Mouse (Mus musculus) liver, embryonic 12.5 days (tissue): ENCODE measurements around the gene Olfr312. TPM values are rescaled to one million over a fixed set of nuclear protein-coding genes. Genes with fewer than 3 reads are reported as not detected.
"Not testable (repeated sequence)": the region's sequence is repeated elsewhere in the genome, so short reads cannot be mapped to it uniquely, and the experiment has no call there.

Source experiments
- ATAC-seq: fragments of 200-750 bp; cut with Nextera tagmentation; 2 replicates; pipeline ENCODE4 v1.8.0; 2017; ENCODE audit warnings: moderate number of reproducible peaks, mild to moderate bottlenecking, moderate library complexity
- H3K27ac ChIP-seq: fragments of 300-500 bp; sonication (generic); 2 replicates; pipeline ENCODE4 v1.5.1; 2016; ENCODE audit warnings: mild to moderate bottlenecking
- H3K27me3 ChIP-seq: fragments of 300-500 bp; sonication (generic); replicated peaks from 2 replicates; pipeline ENCODE4 v1.6.1; 2016; ENCODE audit warnings: mild to moderate bottlenecking, moderate library complexity
- H3K36me3 ChIP-seq: fragments of 300-500 bp; sonication (generic); 2 replicates; pipeline ENCODE4 v1.6.1; 2016; ENCODE audit warnings: mild to moderate bottlenecking, moderate library complexity
- H3K4me1 ChIP-seq: fragments of 300-500 bp; sonication (generic); 2 replicates; pipeline ENCODE4 v1.6.1; 2016
- H3K4me2 ChIP-seq: fragments of 300-500 bp; sonication (generic); 2 replicates; pipeline ENCODE4 v1.6.1; 2016; ENCODE audit warnings: mild to moderate bottlenecking, moderate library complexity
- H3K4me3 ChIP-seq: fragments of 300-500 bp; sonication (generic); 2 replicates; pipeline ENCODE4 v1.5.1; 2016; ENCODE audit warnings: mild to moderate bottlenecking, moderate library complexity
- H3K9ac ChIP-seq: fragments of 300-500 bp; sonication (generic); 2 replicates; pipeline ENCODE4 v1.6.1; 2016; ENCODE audit warnings: mild to moderate bottlenecking, moderate library complexity
- H3K9me3 ChIP-seq: fragments of 300-500 bp; sonication (generic); replicated peaks from 2 replicates; pipeline ENCODE4 v1.6.1; 2016; ENCODE audit warnings: mild to moderate bottlenecking, moderate library complexity
- WGBS: fragments of 180-500 bp; shearing (Covaris S2); methylation state at CpG from one replicate; pipeline ENCODE4 v1.1.7; 2016; ENCODE audit not compliant: insufficient replicate concordance; 5-methylcytosine and 5-hydroxymethylcytosine counted together
- polyA plus RNA-seq: library from polyadenylated mRNA; unstranded; fragments of >200 nt; fragmentation: Nextera tagmentation; extraction: Ambion mirVana; gene quantifications from 2 replicates; pipeline ENCODE4 v1.2.1, GENCODE M21; 2016

Olfr312 gene
- polyA plus RNA-seq, 1 experiment from 2014 or later = not detected

DNA sequence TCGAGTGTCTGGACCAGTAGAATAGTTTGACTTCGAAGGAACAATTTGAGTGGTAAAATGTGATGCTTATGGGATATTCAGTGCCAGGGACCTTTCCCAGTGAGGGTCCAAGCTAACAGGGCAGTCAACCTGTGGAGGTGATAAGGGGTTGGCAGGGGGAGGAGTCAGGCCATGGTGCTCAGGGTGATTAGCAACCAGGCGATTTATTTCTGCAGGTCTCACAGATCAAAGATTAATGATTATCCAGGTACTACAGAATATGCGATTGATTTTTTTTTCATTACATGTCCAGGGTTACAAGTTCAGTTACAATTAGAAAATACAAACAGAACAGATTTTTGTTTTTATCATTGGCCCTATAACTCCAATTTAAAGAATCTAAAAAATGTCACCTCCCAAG is 25.2 kb upstream of the Olfr312 start:
- Histone ChIP-seq H3K4me2 (no peak overlapping the region), H3K9me3 (no peaks in the 10 kb centered on the region), H3K9ac (no peak overlapping the region), H3K4me3 (no peak overlapping the region), H3K4me1 (0 out of 2 replicates have a peak, but pooled peaks cover 4% of the 10 kb centered on the region), H3K27ac (no peak overlapping the region), H3K27me3 (no peaks in the 10 kb centered on the region), H3K36me3 (no peaks in the 10 kb centered on the region)
- 49% methylated on average over 4 of the region's 4 CpGs for WGBS
- no peak for ATAC-seq

DNA sequence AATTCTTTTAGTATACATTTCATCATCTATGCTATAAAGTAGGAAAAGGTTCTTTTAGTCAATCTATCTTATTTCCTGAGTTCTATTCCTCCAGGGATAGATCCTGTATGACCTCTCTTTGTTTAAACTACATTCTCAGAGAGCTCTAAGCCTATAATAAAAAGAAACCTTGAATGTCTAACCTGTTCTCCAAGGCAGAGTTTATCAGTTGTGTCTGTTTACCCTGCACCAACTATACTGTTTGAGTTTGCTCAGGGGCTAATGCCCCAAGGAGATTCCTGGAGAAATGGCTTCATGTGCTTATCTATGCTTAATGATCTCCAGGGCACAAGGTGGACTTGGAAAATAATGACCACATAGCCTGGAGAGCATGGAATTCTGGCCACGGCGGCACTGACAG is 24.6 kb upstream of the Olfr312 start:
- Histone ChIP-seq H3K9ac (no peak overlapping the region), H3K36me3 (no peaks in the 10 kb centered on the region), H3K4me3 (no peak overlapping the region), H3K4me1 (0 out of 2 replicates have a peak, but pooled peaks cover 4% of the 10 kb centered on the region), H3K9me3 (no peaks in the 10 kb centered on the region), H3K4me2 (no peak overlapping the region), H3K27me3 (no peaks in the 10 kb centered on the region), H3K27ac (no peak overlapping the region)
- WGBS = 70% methylated on average over 2 of the region's 2 CpGs
- ATAC-seq = no peak

DNA sequence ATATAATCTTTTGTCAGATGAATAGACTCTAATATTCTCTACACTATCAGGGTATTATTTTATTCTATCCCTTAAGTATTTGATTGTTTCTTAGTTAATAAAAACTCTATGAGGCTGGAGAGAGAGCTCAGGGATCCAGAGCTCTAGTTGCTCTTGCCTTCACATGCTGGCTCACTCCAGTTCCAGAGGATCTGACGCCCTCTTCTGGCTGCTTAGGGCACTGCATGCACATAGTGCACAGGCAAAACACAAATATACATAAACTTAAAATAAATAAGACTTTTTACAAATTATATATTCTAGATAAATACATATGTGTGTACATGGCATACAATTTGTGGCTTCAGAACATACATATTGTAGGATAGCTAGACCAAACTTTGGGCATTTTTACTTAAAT is 17.0 kb upstream of the Olfr312 start:
- WGBS = 0% methylated on average over 1 of the region's 1 CpGs
- Histone ChIP-seq H3K36me3 (no peaks in the 10 kb centered on the region), H3K27me3 (no peaks in the 10 kb centered on the region), H3K27ac (no peak overlapping the region), H3K4me1 (no peaks in the 10 kb centered on the region), H3K9me3 (no peaks in the 10 kb centered on the region), H3K4me2 (no peak overlapping the region), H3K4me3 (no peak overlapping the region), H3K9ac (no peak overlapping the region)
- ATAC-seq = no peak

DNA sequence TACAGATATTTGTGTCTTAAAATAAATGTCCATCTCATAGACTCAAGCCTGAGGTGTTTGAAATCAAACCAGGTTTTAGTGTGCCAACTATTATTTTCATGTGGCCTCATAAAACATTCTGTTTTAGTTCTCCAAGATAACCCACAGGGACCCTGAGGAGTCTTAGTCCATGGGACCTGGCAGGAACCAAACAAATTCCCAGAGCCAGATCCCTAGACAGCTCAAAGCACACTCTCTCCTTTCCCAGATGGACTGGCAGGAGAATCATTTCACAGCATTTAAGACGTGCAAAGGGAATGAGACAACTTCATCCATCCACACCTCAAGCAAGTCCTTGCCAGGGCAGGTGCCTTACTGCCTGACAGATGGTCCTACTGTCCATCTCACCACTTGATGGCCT is 14.3 kb upstream of the Olfr312 start, which contains the start of gene Olfr313:
Olfr313 (plus strand) TSS at position 301 of the 400 bp plus-strand sequence.
- H3K4me3 ChIP-seq, H3K9ac ChIP-seq, H3K4me1 ChIP-seq, H3K9me3 ChIP-seq, H3K27me3 ChIP-seq, H3K27ac ChIP-seq, H3K4me2 ChIP-seq, ATAC-seq, H3K36me3 ChIP-seq: not testable (repeated sequence)
- WGBS = 50% methylated on average over 1 of the region's 1 CpGs

GRCm38 (mm10) chr11:58815676-58816075 is 13.4 kb upstream of the Olfr312 start:
- no peak overlapping the region for H3K4me3 ChIP-seq
- H3K27ac ChIP-seq = no peak overlapping the region
- no peaks in the 10 kb centered on the region for H3K4me1 ChIP-seq
- H3K27me3 ChIP-seq = no peaks in the 10 kb centered on the region
- H3K9me3 ChIP-seq = no peaks in the 10 kb centered on the region
- no peak for ATAC-seq
- H3K36me3 ChIP-seq = no peaks in the 10 kb centered on the region
- H3K4me2 ChIP-seq = no peak overlapping the region
- WGBS = 65% methylated on average over 1 of the region's 1 CpGs
- no peak overlapping the region for H3K9ac ChIP-seq

DNA sequence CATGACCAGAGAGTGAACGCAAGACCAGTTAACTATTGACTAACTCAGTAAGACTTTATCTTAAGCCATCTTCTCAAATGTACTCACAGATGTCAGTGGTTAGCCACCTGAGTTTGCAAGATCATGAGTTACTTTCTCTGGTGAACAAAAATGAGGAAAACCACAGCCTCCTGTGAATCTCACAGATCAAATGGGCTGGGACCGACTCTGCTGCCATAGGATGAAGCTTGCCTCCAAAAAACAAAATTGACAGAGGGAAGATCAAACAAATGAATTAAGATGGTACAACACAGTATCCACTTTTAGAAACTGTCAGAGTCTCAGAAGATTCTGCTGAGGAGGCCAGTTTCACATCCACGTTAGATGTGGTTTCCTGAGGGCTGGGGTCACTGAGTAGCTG is 727 bp downstream of the Olfr312 start:
- WGBS = 39% methylated on average over 3 of the region's 3 CpGs
- H3K27me3 ChIP-seq = no peaks in the 10 kb centered on the region
- no peak overlapping the region for H3K4me3 ChIP-seq
- H3K9me3 ChIP-seq = no peaks in the 10 kb centered on the region
- no peak overlapping the region for H3K4me2 ChIP-seq
- no peaks in the 10 kb centered on the region for H3K36me3 ChIP-seq
- H3K9ac ChIP-seq = no peak overlapping the region
- H3K4me1 ChIP-seq = no peaks in the 10 kb centered on the region
- H3K27ac ChIP-seq = no peak overlapping the region
- ATAC-seq = no peak

DNA sequence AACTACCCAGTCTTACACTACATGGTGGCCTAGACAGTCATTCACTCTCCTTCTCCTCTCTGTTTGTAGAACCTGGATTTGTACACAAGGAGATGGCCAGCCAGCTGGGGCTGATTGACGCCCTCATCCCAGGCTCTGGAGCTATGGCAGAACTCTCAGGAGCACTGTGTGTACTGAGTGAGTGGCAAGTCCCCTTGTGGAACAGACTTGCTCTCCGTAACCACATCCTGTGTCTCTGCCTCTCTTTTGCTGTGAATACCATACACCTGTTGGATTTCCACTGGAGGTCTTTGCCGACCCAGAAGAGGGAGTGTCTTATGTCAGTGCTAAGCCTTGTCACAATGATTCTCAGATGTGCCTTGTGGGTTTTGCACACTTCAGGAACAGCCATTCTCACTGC is 3.5 kb downstream of the Olfr312 start:
- not testable (repeated sequence) for H3K27me3 ChIP-seq, ATAC-seq, H3K4me2 ChIP-seq, H3K4me3 ChIP-seq, H3K4me1 ChIP-seq, H3K9ac ChIP-seq, H3K9me3 ChIP-seq, H3K27ac ChIP-seq, H3K36me3 ChIP-seq
- WGBS = 54% methylated on average over 3 of the region's 3 CpGs

DNA sequence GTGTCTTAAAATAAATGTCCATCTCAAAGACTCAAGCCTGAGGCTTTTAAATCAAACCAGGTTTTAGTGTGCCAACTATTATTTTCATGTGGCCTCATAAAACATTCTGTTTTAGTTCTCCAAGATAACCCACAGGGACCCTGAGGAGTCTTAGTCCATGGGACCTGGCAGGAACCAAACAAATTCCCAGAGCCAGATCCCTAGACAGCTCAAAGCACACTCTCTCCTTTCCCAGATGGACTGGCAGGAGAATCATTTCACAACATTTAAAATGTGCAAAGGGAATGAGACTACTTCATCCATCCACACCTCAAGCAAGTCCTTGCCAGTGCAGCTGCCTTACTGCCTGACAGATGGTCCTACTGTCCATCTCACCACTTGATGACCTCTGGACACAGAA is 9.9 kb downstream of the Olfr312 start, which contains the start of gene Olfr311:
Olfr311 (plus strand) TSS at position 301 of the 400 bp plus-strand sequence.
- H3K9me3 ChIP-seq, H3K36me3 ChIP-seq, H3K9ac ChIP-seq, H3K4me2 ChIP-seq, ATAC-seq, H3K4me3 ChIP-seq, H3K27me3 ChIP-seq, H3K27ac ChIP-seq, H3K4me1 ChIP-seq: not testable (repeated sequence)

GRCm38 (mm10) chr11:58846919-58847461 is 18.0 kb downstream of the Olfr312 start, which contains the start of gene Gm12258:
TSS of gene Gm12258 (plus strand) at chr11:58847158.
- Histone ChIP-seq H3K4me2 (peak within 1 kb of the TSS; percentile 82), H3K27ac (peak within 1 kb of the TSS; percentile 79), H3K27me3 (0 out of 2 replicates have a peak, but pooled peaks cover 8% of the 10 kb centered on the region), H3K4me3 (peak within 1 kb of the TSS; percentile 81), H3K4me1 (peaks cover 10% of the 10 kb centered on the region), H3K9ac (peak within 1 kb of the TSS; percentile 87), H3K9me3 (no peaks in the 10 kb centered on the region), H3K36me3 (peaks cover 23% of the 10 kb centered on the region)
- ATAC-seq = peak; percentile 100
- 1% methylated on average over 24 of the region's 24 CpGs for WGBS

DNA sequence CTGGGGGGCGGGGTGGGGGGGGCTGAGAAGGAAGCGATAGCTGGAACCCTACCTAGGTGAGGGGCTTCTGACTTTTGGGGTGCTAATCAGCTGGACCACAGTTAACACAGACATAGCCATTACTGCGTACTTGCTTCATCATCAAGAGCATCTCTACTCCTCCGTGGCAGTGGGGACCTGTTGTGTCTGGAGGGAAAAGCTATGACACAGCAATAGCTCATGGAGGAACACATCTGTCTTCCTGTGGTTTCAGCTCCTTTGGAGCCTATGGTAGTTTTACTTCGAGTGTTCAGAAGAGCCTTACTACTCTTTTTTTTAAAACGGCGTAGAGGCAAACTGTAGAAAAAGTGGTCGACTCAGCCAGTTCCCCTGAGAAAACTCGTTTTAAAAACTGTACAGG is 18.6 kb downstream of the Olfr312 start:
- WGBS = 29% methylated on average over 9 of the region's 9 CpGs
- H3K4me2 ChIP-seq = peak overlapping the region; percentile 82
- H3K4me1 ChIP-seq = peaks cover 10% of the 10 kb centered on the region
- H3K36me3 ChIP-seq = peaks cover 30% of the 10 kb centered on the region
- 0 out of 2 replicates have a peak, but pooled peaks cover 8% of the 10 kb centered on the region for H3K27me3 ChIP-seq
- peak overlapping the region; percentile 87 for H3K9ac ChIP-seq
- 0 out of 2 replicates have a peak, but pooled peaks have one; percentile 4 for ATAC-seq
- H3K9me3 ChIP-seq = no peaks in the 10 kb centered on the region
- peak overlapping the region; percentile 81 for H3K4me3 ChIP-seq
- H3K27ac ChIP-seq = peak overlapping the region; percentile 79

GRCm38 (mm10) chr11:58849731-58850130 is 20.7 kb downstream of the Olfr312 start:
- Histone ChIP-seq H3K4me2 (no peak overlapping the region), H3K36me3 (peaks cover 40% of the 10 kb centered on the region), H3K4me1 (peaks cover 10% of the 10 kb centered on the region), H3K27ac (no peak overlapping the region), H3K9ac (no peak overlapping the region), H3K27me3 (0 out of 2 replicates have a peak, but pooled peaks cover 5% of the 10 kb centered on the region), H3K4me3 (no peak overlapping the region), H3K9me3 (no peaks in the 10 kb centered on the region)
- 59% methylated on average over 2 of the region's 2 CpGs for WGBS
- ATAC-seq = no peak

- no peak overlapping the region for H3K9ac ChIP-seq
- no peak overlapping the region for H3K4me3 ChIP-seq
- no peak overlapping the region for H3K4me2 ChIP-seq
- H3K9me3 ChIP-seq = peaks cover 29% of the 10 kb centered on the region
- 85% methylated on average over 8 of the region's 8 CpGs for WGBS
- H3K4me1 ChIP-seq = no peaks in the 10 kb centered on the region
- peaks cover 51% of the 10 kb centered on the region for H3K36me3 ChIP-seq
- 0 out of 2 replicates have a peak, but pooled peaks cover 4% of the 10 kb centered on the region for H3K27me3 ChIP-seq
- H3K27ac ChIP-seq = no peak overlapping the region
- ATAC-seq = no peak
Measured at GRCm38 (mm10) chr11:58860744-58861143, 31.7 kb downstream of the Olfr312 start.
